30 mouse cellular contexts compared by ENCODE assay signal in genomic region chr2:152543478-152543877, GRCm38 (mm10). TPM values are rescaled to one million over a fixed set of nuclear protein-coding genes. Genes with fewer than 3 reads are reported as not detected.
DNase-seq lines count a peak whose midpoint lies in the region; ATAC-seq lines count a peak whose summit lies in the region.
"Had no signal": no experiment of that assay in that cellular context is flagged by ENCODE, and none has a peak within 500 bp of the region (broad histone marks: within the 10 kb centered on the region; RNA-seq: fewer than 3 reads in every experiment).

No protein-coding gene starts in this region.

- 51% methylated on average over 4 of the region's 4 CpGs for WGBS in kidney, embryonic 14.5 days
- WGBS in kidney, embryonic 16.5 days, result 49% methylated on average over 4 of the region's 4 CpGs
- WGBS in hindbrain, embryonic 10.5 days, result 87% methylated on average over 4 of the region's 4 CpGs

- H3K9me3 ChIP-seq in kidney, embryonic 14.5 days (ENCODE audit: control insufficient read depth, low read length), result peaks cover 5% of the 10 kb centered on the region; the same call in 1 of the 2 replicates
- peaks cover 4% of the 10 kb centered on the region; the same call in 1 of the 2 replicates for H3K9me3 ChIP-seq in kidney, embryonic 16.5 days (ENCODE audit: low read length)
- 0 out of 2 replicates have a peak, but pooled peaks cover 3% of the 10 kb centered on the region for H3K9me3 ChIP-seq in hindbrain, embryonic 10.5 days
- H3K9me3 ChIP-seq: forebrain, embryonic 15.5 days; midbrain, embryonic 15.5 days; neural tube, embryonic 12.5 days had no signal

- DNase-seq in kidney, adult 11 months, result peak; percentile 80
- peak; percentile 7 for DNase-seq in urinary bladder, postnatal 14 days (ENCODE audit: low spot score)
- DNase-seq in urinary bladder, postnatal 36 days (ENCODE audit: low spot score in 2 of 2), result no peak
- peak; percentile 3 for DNase-seq in lung, postnatal 36 days
- DNase-seq in layer of hippocampus, postnatal 25 days (ENCODE audit: extremely low spot score in 1 of 2, low spot score in 1 of 2), result no peak
- DNase-seq in hindbrain, embryonic 10.5 days (ENCODE audit: low spot score), result no peak
- DNase-seq: adrenal gland, postnatal 36 days; cerebellum, adult 9-10 months; gastrocnemius, postnatal 25 days; heart, postnatal 14 days; layer of hippocampus, postnatal 36 days; right cerebral cortex, postnatal 25 days; spleen, adult 18-20 months; thymus, postnatal 14 days had no signal

- no peak overlapping the region for H3K4me2 ChIP-seq in kidney, embryonic 14.5 days (replicated peaks; ENCODE audit: low read depth, low read length)
- no peak overlapping the region for H3K4me2 ChIP-seq in kidney, embryonic 16.5 days (replicated peaks; ENCODE audit: low read depth, low read length)
- H3K4me2 ChIP-seq: forebrain, embryonic 15.5 days; heart, embryonic 12.5 days; hindbrain, embryonic 14.5 days; midbrain, embryonic 15.5 days; neural tube, embryonic 12.5 days had no signal

- no peak for ATAC-seq in kidney, embryonic 14.5 days (ENCODE audit: low FRiP score, low TSS enrichment)
- peak; percentile 73 for ATAC-seq in kidney, embryonic 16.5 days (ENCODE audit: low FRiP score, low TSS enrichment)
- ATAC-seq: forebrain, embryonic 15.5 days; inflammation-experienced regulatory T-cells, adult 6 months; midbrain, embryonic 15.5 days had no signal

- H3K27me3 ChIP-seq in kidney, embryonic 14.5 days (ENCODE audit: control insufficient read depth, insufficient read depth, low read length), result no peaks in the 10 kb centered on the region
- no peaks in the 10 kb centered on the region for H3K27me3 ChIP-seq in kidney, embryonic 16.5 days (ENCODE audit: insufficient read depth, low read length)
- no peaks in the 10 kb centered on the region for H3K27me3 ChIP-seq in hindbrain, embryonic 10.5 days (ENCODE audit: insufficient read depth, poor library complexity, severe bottlenecking)
- H3K27me3 ChIP-seq: forebrain, embryonic 15.5 days; heart, embryonic 12.5 days; midbrain, embryonic 15.5 days; neural tube, embryonic 12.5 days had no signal

- peaks cover 9% of the 10 kb centered on the region; the same call in 1 of the 2 replicates for H3K4me1 ChIP-seq in kidney, embryonic 14.5 days (ENCODE audit: control insufficient read depth, insufficient read depth, low read length)
- peaks cover 20% of the 10 kb centered on the region for H3K4me1 ChIP-seq in kidney, embryonic 16.5 days (ENCODE audit: insufficient read depth, low read length)
- H3K4me1 ChIP-seq in hindbrain, embryonic 10.5 days (replicated peaks), result peaks cover 4% of the 10 kb centered on the region; the same call in 1 of the 2 replicates
- H3K4me1 ChIP-seq: forebrain, embryonic 15.5 days; midbrain, embryonic 15.5 days; neural tube, embryonic 12.5 days had no signal

- no peak overlapping the region for H3K27ac ChIP-seq in kidney, embryonic 14.5 days (ENCODE audit: low read depth, low read length)
- H3K27ac ChIP-seq in kidney, embryonic 16.5 days (ENCODE audit: low read length), result peak overlapping the region; percentile 84
- no peak overlapping the region for H3K27ac ChIP-seq in hindbrain, embryonic 10.5 days
- H3K27ac ChIP-seq: embryonic facial prominence, embryonic 10.5 days; forebrain, embryonic 15.5 days; hindbrain, embryonic 14.5 days; layer of hippocampus, adult 2 months; liver, embryonic 14.5 days; macrophage; midbrain, embryonic 15.5 days; neural tube, embryonic 12.5 days had no signal

- no peaks in the 10 kb centered on the region for H3K36me3 ChIP-seq in kidney, embryonic 14.5 days (ENCODE audit: control insufficient read depth, insufficient read depth, low read length)
- no peaks in the 10 kb centered on the region for H3K36me3 ChIP-seq in kidney, embryonic 16.5 days (ENCODE audit: insufficient read depth, low read length)
- H3K36me3 ChIP-seq in hindbrain, embryonic 10.5 days, result no peaks in the 10 kb centered on the region
- H3K36me3 ChIP-seq: embryonic facial prominence, embryonic 10.5 days; forebrain, embryonic 15.5 days; heart, embryonic 12.5 days; midbrain, embryonic 15.5 days; neural tube, embryonic 12.5 days had no signal

- no peak overlapping the region for H3K4me3 ChIP-seq in kidney, embryonic 14.5 days (ENCODE audit: low read length)
- no peak overlapping the region for H3K4me3 ChIP-seq in kidney, embryonic 16.5 days (ENCODE audit: low read length)
- no peak overlapping the region for H3K4me3 ChIP-seq in hindbrain, embryonic 10.5 days
- H3K4me3 ChIP-seq: embryonic facial prominence, embryonic 10.5 days; forebrain, embryonic 15.5 days; heart, embryonic 12.5 days; layer of hippocampus, adult 2 months; midbrain, embryonic 15.5 days; neural tube, embryonic 12.5 days had no signal

- H3K9ac ChIP-seq in kidney, embryonic 14.5 days (ENCODE audit: low read depth, low read length), result no peak overlapping the region
- H3K9ac ChIP-seq in kidney, embryonic 16.5 days (replicated peaks; ENCODE audit: low read length), result no peak overlapping the region
- H3K9ac ChIP-seq: forebrain, embryonic 15.5 days; heart, embryonic 12.5 days; hindbrain, embryonic 14.5 days; liver, embryonic 14.5 days; midbrain, embryonic 15.5 days; neural tube, embryonic 12.5 days had no signal

RNA-seq across cellular contexts. Expression of gene Defb29, which starts 3.6 kb away (rescaled TPM):
- polyA plus RNA-seq in kidney, embryonic 14.5 days (2014; fragmentation: Nextera tagmentation; extraction: Ambion mirVana), result 0.66 TPM in 1 of 2 replicates, not detected in the other
- 2.1 and 2.8 TPM in 2 replicates for polyA plus RNA-seq in kidney, embryonic 16.5 days (2015; fragmentation: Nextera tagmentation; extraction: Ambion mirVana)
- total RNA-seq in layer of hippocampus, postnatal 25 days (2021), result not detected
- polyA plus RNA-seq in hindbrain, embryonic 10.5 days (2016; fragmentation: Nextera tagmentation; extraction: Ambion mirVana), result not detected in 2 replicates
- total RNA-seq: adrenal gland, postnatal 36 days; common myeloid progenitor, adult 5-6 weeks; gastrocnemius, postnatal 25 days; heart, adult 18-20 months; heart, postnatal 14 days; layer of hippocampus, adult 2 months; layer of hippocampus, postnatal 36 days; left cerebral cortex, postnatal 25 days had no signal
- polyA plus RNA-seq: embryonic facial prominence, embryonic 10.5 days; forebrain, embryonic 15.5 days; heart, embryonic 12.5 days; hindbrain, embryonic 14.5 days; inflammation-experienced regulatory T-cells, adult 6 months; limb, embryonic 14.5 days; liver, embryonic 14.5 days; macrophage; midbrain, embryonic 15.5 days; neural tube, embryonic 12.5 days had no signal

RNA-seq across cellular contexts. Expression of gene Defb28, which starts 25.4 kb away (rescaled TPM):
- 0.80 TPM in 1 of 2 replicates, not detected in the other for polyA plus RNA-seq in kidney, embryonic 14.5 days (2014; fragmentation: Nextera tagmentation; extraction: Ambion mirVana)
- 0.54 TPM in 1 of 2 replicates, not detected in the other for polyA plus RNA-seq in kidney, embryonic 16.5 days (2015; fragmentation: Nextera tagmentation; extraction: Ambion mirVana)
- total RNA-seq in layer of hippocampus, postnatal 25 days (2021), result not detected
- polyA plus RNA-seq in hindbrain, embryonic 10.5 days (2016; fragmentation: Nextera tagmentation; extraction: Ambion mirVana), result not detected in 2 replicates
- total RNA-seq: adrenal gland, postnatal 36 days; common myeloid progenitor, adult 5-6 weeks; gastrocnemius, postnatal 25 days; heart, adult 18-20 months; heart, postnatal 14 days; layer of hippocampus, adult 2 months; layer of hippocampus, postnatal 36 days; left cerebral cortex, postnatal 25 days had no signal
- polyA plus RNA-seq: embryonic facial prominence, embryonic 10.5 days; forebrain, embryonic 15.5 days; heart, embryonic 12.5 days; hindbrain, embryonic 14.5 days; inflammation-experienced regulatory T-cells, adult 6 months; limb, embryonic 14.5 days; liver, embryonic 14.5 days; macrophage; midbrain, embryonic 15.5 days; neural tube, embryonic 12.5 days had no signal

RNA-seq across cellular contexts. Expression of gene Gm17416, which starts 25.7 kb away (rescaled TPM):
- polyA plus RNA-seq in kidney, embryonic 14.5 days (2014; fragmentation: Nextera tagmentation; extraction: Ambion mirVana), result not detected in 2 replicates
- not detected in 2 replicates for polyA plus RNA-seq in kidney, embryonic 16.5 days (2015; fragmentation: Nextera tagmentation; extraction: Ambion mirVana)
- total RNA-seq in layer of hippocampus, postnatal 25 days (2021), result not detected
- not detected in 2 replicates for polyA plus RNA-seq in hindbrain, embryonic 10.5 days (2016; fragmentation: Nextera tagmentation; extraction: Ambion mirVana)
- total RNA-seq: adrenal gland, postnatal 36 days; common myeloid progenitor, adult 5-6 weeks; gastrocnemius, postnatal 25 days; heart, adult 18-20 months; heart, postnatal 14 days; layer of hippocampus, adult 2 months; layer of hippocampus, postnatal 36 days; left cerebral cortex, postnatal 25 days had no signal
- polyA plus RNA-seq: embryonic facial prominence, embryonic 10.5 days; forebrain, embryonic 15.5 days; heart, embryonic 12.5 days; hindbrain, embryonic 14.5 days; inflammation-experienced regulatory T-cells, adult 6 months; limb, embryonic 14.5 days; liver, embryonic 14.5 days; macrophage; midbrain, embryonic 15.5 days; neural tube, embryonic 12.5 days had no signal

RNA-seq across cellular contexts. Expression of gene Defb21, which starts 29.1 kb away (rescaled TPM):
- not detected in 2 replicates for polyA plus RNA-seq in kidney, embryonic 14.5 days (2014; fragmentation: Nextera tagmentation; extraction: Ambion mirVana)
- not detected in 2 replicates for polyA plus RNA-seq in kidney, embryonic 16.5 days (2015; fragmentation: Nextera tagmentation; extraction: Ambion mirVana)
- not detected for total RNA-seq in layer of hippocampus, postnatal 25 days (2021)
- not detected in 2 replicates for polyA plus RNA-seq in hindbrain, embryonic 10.5 days (2016; fragmentation: Nextera tagmentation; extraction: Ambion mirVana)
- total RNA-seq: adrenal gland, postnatal 36 days; common myeloid progenitor, adult 5-6 weeks; gastrocnemius, postnatal 25 days; heart, adult 18-20 months; heart, postnatal 14 days; layer of hippocampus, adult 2 months; layer of hippocampus, postnatal 36 days; left cerebral cortex, postnatal 25 days had no signal
- polyA plus RNA-seq: embryonic facial prominence, embryonic 10.5 days; forebrain, embryonic 15.5 days; heart, embryonic 12.5 days; hindbrain, embryonic 14.5 days; inflammation-experienced regulatory T-cells, adult 6 months; limb, embryonic 14.5 days; liver, embryonic 14.5 days; macrophage; midbrain, embryonic 15.5 days; neural tube, embryonic 12.5 days had no signal

RNA-seq across cellular contexts. Expression of gene Defb26, which starts 32.0 kb away (rescaled TPM):
- polyA plus RNA-seq in kidney, embryonic 14.5 days (2014; fragmentation: Nextera tagmentation; extraction: Ambion mirVana), result not detected in 2 replicates
- not detected in 2 replicates for polyA plus RNA-seq in kidney, embryonic 16.5 days (2015; fragmentation: Nextera tagmentation; extraction: Ambion mirVana)
- not detected for total RNA-seq in layer of hippocampus, postnatal 25 days (2021)
- polyA plus RNA-seq in hindbrain, embryonic 10.5 days (2016; fragmentation: Nextera tagmentation; extraction: Ambion mirVana), result not detected in 2 replicates
- total RNA-seq: adrenal gland, postnatal 36 days; common myeloid progenitor, adult 5-6 weeks; gastrocnemius, postnatal 25 days; heart, adult 18-20 months; heart, postnatal 14 days; layer of hippocampus, adult 2 months; layer of hippocampus, postnatal 36 days; left cerebral cortex, postnatal 25 days had no signal
- polyA plus RNA-seq: embryonic facial prominence, embryonic 10.5 days; forebrain, embryonic 15.5 days; heart, embryonic 12.5 days; hindbrain, embryonic 14.5 days; inflammation-experienced regulatory T-cells, adult 6 months; limb, embryonic 14.5 days; liver, embryonic 14.5 days; macrophage; midbrain, embryonic 15.5 days; neural tube, embryonic 12.5 days had no signal

Comparison
In these comparisons a context has a peak if more than half of its experiments do, and no peak if none do; other contexts are left out.
1. DNase-seq: peak in kidney, adult 11 months (single experiment), urinary bladder, postnatal 14 days (single experiment) and lung, postnatal 36 days (single experiment); none in urinary bladder, postnatal 36 days (0 of 2), layer of hippocampus, postnatal 25 days (0 of 2) and hindbrain, embryonic 10.5 days (single experiment).